Mouse (Mus musculus) midbrain, embryonic 13.5 days (tissue): ENCODE data around the gene Pds5b. TPM values are rescaled to one million over a fixed set of nuclear protein-coding genes. Genes with fewer than 3 reads are reported as not detected.
A peak's percentile ranks its signal among the peaks of the same experiment; 100 is the strongest.
"Not testable (repeated sequence)": the region's sequence is repeated elsewhere in the genome, so short reads cannot be mapped to it uniquely, and the experiment has no call there.

Source experiments
- ATAC-seq: fragments of 200-750 bp; cut with Nextera tagmentation; 2 replicates; pipeline ENCODE4 v1.8.0; 2017; ENCODE audit warnings: mild to moderate bottlenecking, moderate TSS enrichment, moderate library complexity
- H3K27ac ChIP-seq: fragments of 300-500 bp; sonication (generic); 2 replicates; pipeline ENCODE4 v1.5.1; 2015; ENCODE audit warnings: inconsistent platforms, mild to moderate bottlenecking, moderate library complexity
- H3K27me3 ChIP-seq: fragments of 300-500 bp; sonication (generic); 2 replicates; pipeline ENCODE4 v1.6.1; 2015; ENCODE audit warnings: mild to moderate bottlenecking, inconsistent platforms
- H3K36me3 ChIP-seq: fragments of 300-500 bp; sonication (generic); 2 replicates; pipeline ENCODE4 v1.6.1; 2015; ENCODE audit warnings: mild to moderate bottlenecking, inconsistent platforms
- H3K4me1 ChIP-seq: fragments of 300-500 bp; sonication (generic); replicated peaks from 2 replicates; pipeline ENCODE4 v1.6.1; 2015; ENCODE audit warnings: inconsistent platforms
- H3K4me2 ChIP-seq: fragments of 300-500 bp; sonication (generic); replicated peaks from 2 replicates; pipeline ENCODE4 v1.6.1; 2015; ENCODE audit warnings: moderate library complexity, mild to moderate bottlenecking, inconsistent platforms
- H3K4me3 ChIP-seq: fragments of 300-500 bp; sonication (generic); replicated peaks from 2 replicates; pipeline ENCODE4 v1.5.1; 2015; ENCODE audit warnings: mild to moderate bottlenecking, inconsistent platforms
- H3K9ac ChIP-seq: fragments of 300-500 bp; sonication (generic); replicated peaks from 2 replicates; pipeline ENCODE4 v1.6.1; 2015; ENCODE audit warnings: mild to moderate bottlenecking, inconsistent platforms
- H3K9me3 ChIP-seq: fragments of 300-500 bp; sonication (generic); 2 replicates; pipeline ENCODE4 v1.6.1; 2016; ENCODE audit warnings: mild to moderate bottlenecking, inconsistent platforms
- WGBS: fragments of 180-500 bp; shearing (Covaris S2); methylation state at CpG from one replicate; pipeline ENCODE4 v1.1.7; 2015; 5-methylcytosine and 5-hydroxymethylcytosine counted together
- polyA plus RNA-seq: library from polyadenylated mRNA; unstranded; fragments of >200 nt; fragmentation: Nextera tagmentation; extraction: Ambion mirVana; gene quantifications from 2 replicates; pipeline ENCODE4 v1.2.1, GENCODE M21; 2015

The Pds5b gene
- polyA plus RNA-seq, 1 experiment from 2014 or later, result 34.1 TPM

- Histone ChIP-seq H3K4me3 (no peak overlapping the region), H3K4me2 (no peak overlapping the region), H3K4me1 (0 out of 2 replicates have a peak, but pooled peaks cover 4% of the 10 kb centered on the region), H3K9ac (no peak overlapping the region), H3K36me3 (no peaks in the 10 kb centered on the region), H3K27me3 (no peaks in the 10 kb centered on the region), H3K27ac (no peak overlapping the region), H3K9me3 (no peaks in the 10 kb centered on the region)
- no peak for ATAC-seq
- 97% methylated on average over 4 of the region's 4 CpGs for WGBS
Measured at GRCm38 (mm10) chr5:150711503-150711902, 38.0 kb downstream of the Pds5b start.

GRCm38 (mm10) chr5:150713431-150713830 lies 39.9 kb downstream of the Pds5b start:
- no peak overlapping the region for H3K4me3 ChIP-seq
- no peak overlapping the region for H3K9ac ChIP-seq
- no peak overlapping the region for H3K4me2 ChIP-seq
- ATAC-seq, result no peak
- no peaks in the 10 kb centered on the region for H3K36me3 ChIP-seq
- no peaks in the 10 kb centered on the region for H3K9me3 ChIP-seq
- H3K27ac ChIP-seq, result no peak overlapping the region
- H3K27me3 ChIP-seq, result no peaks in the 10 kb centered on the region
- 0 out of 2 replicates have a peak, but pooled peaks cover 7% of the 10 kb centered on the region for H3K4me1 ChIP-seq

GRCm38 (mm10) chr5:150717775-150718174 lies 44.2 kb downstream of the Pds5b start:
- Histone ChIP-seq H3K4me2 (no peak overlapping the region), H3K9me3 (no peaks in the 10 kb centered on the region), H3K4me3 (no peak overlapping the region), H3K4me1 (0 out of 2 replicates have a peak, but pooled peaks cover 2% of the 10 kb centered on the region), H3K36me3 (peaks cover 10% of the 10 kb centered on the region), H3K27me3 (no peaks in the 10 kb centered on the region), H3K9ac (no peak overlapping the region), H3K27ac (0 out of 2 replicates have a peak overlapping the region, but pooled peaks have one; percentile 26)
- WGBS, result 3% methylated on average over 4 of the region's 4 CpGs
- ATAC-seq, result peak; percentile 82

- Histone ChIP-seq H3K9me3 (no peaks in the 10 kb centered on the region), H3K27ac (no peak overlapping the region), H3K36me3 (peaks cover 24% of the 10 kb centered on the region), H3K4me1 (no peaks in the 10 kb centered on the region), H3K9ac (no peak overlapping the region), H3K4me3 (no peak overlapping the region), H3K4me2 (no peak overlapping the region), H3K27me3 (no peaks in the 10 kb centered on the region)
- no peak for ATAC-seq
- 80% methylated on average over 1 of the region's 1 CpGs for WGBS
Measured at GRCm38 (mm10) chr5:150724641-150725040, 51.1 kb downstream of the Pds5b start.

- ATAC-seq, H3K27me3 ChIP-seq, H3K4me2 ChIP-seq, H3K27ac ChIP-seq, H3K4me3 ChIP-seq, H3K4me1 ChIP-seq, H3K9me3 ChIP-seq, H3K9ac ChIP-seq: not testable (repeated sequence)
- 100% methylated on average over 3 of the region's 3 CpGs for WGBS
- peaks cover 34% of the 10 kb centered on the region for H3K36me3 ChIP-seq
Measured at GRCm38 (mm10) chr5:150737028-150737427, 63.5 kb downstream of the Pds5b start.

GRCm38 (mm10) chr5:150739311-150739710 lies 65.8 kb downstream of the Pds5b start:
- no peak overlapping the region for H3K9ac ChIP-seq
- no peaks in the 10 kb centered on the region for H3K9me3 ChIP-seq
- H3K27ac ChIP-seq, result no peak overlapping the region
- no peak overlapping the region for H3K4me2 ChIP-seq
- H3K4me1 ChIP-seq, result peaks cover 3% of the 10 kb centered on the region; the same call in 1 of the 2 replicates
- H3K27me3 ChIP-seq, result no peaks in the 10 kb centered on the region
- WGBS, result 95% methylated on average over 7 of the region's 7 CpGs
- no peak for ATAC-seq
- H3K36me3 ChIP-seq, result peaks cover 31% of the 10 kb centered on the region
- H3K4me3 ChIP-seq, result no peak overlapping the region

- WGBS, result 35% methylated on average over 1 of the region's 2 CpGs
- ATAC-seq, result no peak
- Histone ChIP-seq H3K4me3 (no peak overlapping the region), H3K4me1 (peaks cover 3% of the 10 kb centered on the region; the same call in 1 of the 2 replicates), H3K27ac (no peak overlapping the region), H3K27me3 (no peaks in the 10 kb centered on the region), H3K4me2 (no peak overlapping the region), H3K9me3 (no peaks in the 10 kb centered on the region), H3K9ac (no peak overlapping the region), H3K36me3 (peaks cover 26% of the 10 kb centered on the region)
Measured at GRCm38 (mm10) chr5:150740597-150740996, 67.1 kb downstream of the Pds5b start.

- no peak for ATAC-seq
- WGBS, result 93% methylated on average over 5 of the region's 5 CpGs
- Histone ChIP-seq H3K27ac (no peak overlapping the region), H3K4me1 (no peaks in the 10 kb centered on the region), H3K27me3 (no peaks in the 10 kb centered on the region), H3K4me3 (no peak overlapping the region), H3K9ac (no peak overlapping the region), H3K4me2 (no peak overlapping the region), H3K36me3 (peaks cover 34% of the 10 kb centered on the region), H3K9me3 (no peaks in the 10 kb centered on the region)
Measured at GRCm38 (mm10) chr5:150756623-150757022, 83.1 kb downstream of the Pds5b start.

GRCm38 (mm10) chr5:150772403-150772802 lies 98.9 kb downstream of the Pds5b start:
- peaks cover 14% of the 10 kb centered on the region for H3K36me3 ChIP-seq
- no peak overlapping the region for H3K9ac ChIP-seq
- peaks cover 14% of the 10 kb centered on the region for H3K4me1 ChIP-seq
- H3K4me2 ChIP-seq, result no peak overlapping the region
- ATAC-seq, result no peak
- H3K27me3 ChIP-seq, result no peaks in the 10 kb centered on the region
- no peak overlapping the region for H3K27ac ChIP-seq
- WGBS, result 37% methylated on average over 5 of the region's 5 CpGs
- H3K9me3 ChIP-seq, result no peaks in the 10 kb centered on the region
- no peak overlapping the region for H3K4me3 ChIP-seq

- Histone ChIP-seq H3K4me1 (peaks cover 14% of the 10 kb centered on the region), H3K27me3 (no peaks in the 10 kb centered on the region), H3K4me2 (no peak overlapping the region), H3K36me3 (peaks cover 14% of the 10 kb centered on the region), H3K27ac (no peak overlapping the region), H3K4me3 (no peak overlapping the region), H3K9me3 (no peaks in the 10 kb centered on the region), H3K9ac (no peak overlapping the region)
- ATAC-seq, result no peak
Measured at GRCm38 (mm10) chr5:150773083-150773482, 99.5 kb downstream of the Pds5b start.

- 94% methylated on average over 4 of the region's 4 CpGs for WGBS
Measured at GRCm38 (mm10) chr5:150788261-150788660, 114.7 kb downstream of the Pds5b start.

GRCm38 (mm10) chr5:150789039-150789438 lies 115.5 kb downstream of the Pds5b start:
- ATAC-seq, result no peak
- Histone ChIP-seq H3K9ac (no peak overlapping the region; the same call in 1 of the 2 replicates), H3K4me1 (no peaks in the 10 kb centered on the region), H3K4me3 (no peak overlapping the region), H3K4me2 (no peak overlapping the region), H3K27me3 (no peaks in the 10 kb centered on the region), H3K36me3 (peaks cover 43% of the 10 kb centered on the region), H3K9me3 (no peaks in the 10 kb centered on the region), H3K27ac (no peak overlapping the region)
- WGBS, result 98% methylated on average over 2 of the region's 2 CpGs

More at GRCm38 (mm10) chr5:150788261-150788660, 114.7 kb downstream of the Pds5b start:
- peaks cover 48% of the 10 kb centered on the region for H3K36me3 ChIP-seq
- no peaks in the 10 kb centered on the region for H3K9me3 ChIP-seq
- no peak overlapping the region for H3K9ac ChIP-seq
- ATAC-seq, result no peak
- no peaks in the 10 kb centered on the region for H3K27me3 ChIP-seq
- no peaks in the 10 kb centered on the region for H3K4me1 ChIP-seq
- H3K4me3 ChIP-seq, result no peak overlapping the region
- H3K27ac ChIP-seq, result no peak overlapping the region
- no peak overlapping the region for H3K4me2 ChIP-seq

GRCm38 (mm10) chr5:150794181-150794580 lies 120.6 kb downstream of the Pds5b start:
- ATAC-seq, result no peak
- no peak overlapping the region for H3K4me3 ChIP-seq
- 95% methylated on average over 6 of the region's 6 CpGs for WGBS

More at GRCm38 (mm10) chr5:150794181-150794580, 120.6 kb downstream of the Pds5b start:
- H3K9me3 ChIP-seq, result no peaks in the 10 kb centered on the region
- no peak overlapping the region for H3K27ac ChIP-seq
- peaks cover 51% of the 10 kb centered on the region for H3K36me3 ChIP-seq
- H3K27me3 ChIP-seq, result no peaks in the 10 kb centered on the region
- no peak overlapping the region for H3K9ac ChIP-seq
- H3K4me1 ChIP-seq, result no peaks in the 10 kb centered on the region
- no peak overlapping the region for H3K4me2 ChIP-seq
